Mouse (Mus musculus) lung, postnatal 0 days (tissue): ENCODE measurements around the gene Creb3l1.

Experiments
- CTCF ChIP-seq: IDR thresholded peaks from 2 replicates; pipeline ENCODE4 v1.5.1; 2016; ENCODE audit warnings: antibody characterized with exemption, mild to moderate bottlenecking
- EP300 ChIP-seq: IDR thresholded peaks from 2 replicates; pipeline ENCODE4 v1.6.1; 2016; ENCODE audit warnings: antibody characterized with exemption, mild to moderate bottlenecking, control low read depth

DNA sequence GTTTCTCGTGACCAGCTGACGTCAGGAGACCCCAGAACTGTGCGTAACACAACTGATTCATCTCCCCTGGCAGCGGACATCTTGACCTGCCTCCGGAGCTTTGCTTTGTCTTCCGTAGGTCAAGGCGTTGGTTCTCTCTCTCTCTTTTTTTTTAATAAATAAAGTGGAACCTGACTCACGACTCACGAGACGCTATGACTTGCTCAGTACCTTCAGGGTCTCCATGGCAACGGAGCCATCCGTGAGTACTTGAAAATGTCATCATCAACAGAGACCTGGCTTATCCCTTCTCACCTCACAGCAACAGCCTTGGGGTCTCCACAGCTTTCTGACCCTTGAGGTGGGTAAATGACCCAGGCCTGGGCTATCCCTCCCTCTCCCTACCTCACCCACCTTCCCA lies 19.0 kb upstream of the Creb3l1 start:
- TF ChIP-seq EP300 (no peak), CTCF (no peak)
